Mouse (Mus musculus) limb, embryonic 11.5 days (tissue): ENCODE data around the gene Sertad1. TPM values are rescaled to one million over a fixed set of nuclear protein-coding genes. Genes with fewer than 3 reads are reported as not detected.
"Not testable (repeated sequence)": the region's sequence is repeated elsewhere in the genome, so short reads cannot be mapped to it uniquely, and the experiment has no call there.

ENCODE experiments used
- ATAC-seq: fragments of 200-750 bp; cut with Nextera tagmentation; 2 replicates; pipeline ENCODE4 v1.8.0; 2017; ENCODE audit warnings: low read depth; ENCODE audit not compliant: insufficient number of reproducible peaks, low FRiP score, low TSS enrichment
- DNase-seq: peaks from one replicate; pipeline ENCODE4 v3.0.0-alpha.2; 2015; ENCODE audit warnings: low spot score
- H3K27ac ChIP-seq: fragments of 300-500 bp; sonication (generic); replicated peaks from 2 replicates; pipeline ENCODE4 v1.5.1; 2014; ENCODE audit warnings: low read depth, mild to moderate bottlenecking, low read length
- H3K27me3 ChIP-seq: fragments of 300-500 bp; sonication (generic); 2 replicates; pipeline ENCODE4 v1.6.1; 2014; ENCODE audit warnings: mild to moderate bottlenecking, low read length, mixed read lengths; ENCODE audit not compliant: control insufficient read depth, insufficient read depth
- H3K36me3 ChIP-seq: fragments of 300-500 bp; sonication (generic); 2 replicates; pipeline ENCODE4 v1.6.1; 2014; ENCODE audit warnings: mild to moderate bottlenecking, low read length, moderate library complexity, mixed read lengths; ENCODE audit not compliant: control insufficient read depth, insufficient read depth
- H3K4me1 ChIP-seq: fragments of 300-500 bp; sonication (generic); 2 replicates; pipeline ENCODE4 v1.6.1; 2014; ENCODE audit warnings: low read length, mixed read lengths; ENCODE audit not compliant: control insufficient read depth, insufficient read depth
- H3K4me2 ChIP-seq: fragments of 300-500 bp; sonication (generic); 2 replicates; pipeline ENCODE4 v1.6.1; 2014; ENCODE audit warnings: low read depth, mild to moderate bottlenecking, moderate library complexity; ENCODE audit not compliant: severe bottlenecking
- H3K4me3 ChIP-seq: fragments of 300-500 bp; sonication (generic); 2 replicates; pipeline ENCODE4 v1.5.1; 2014; ENCODE audit warnings: low read depth, low read length
- H3K9ac ChIP-seq: fragments of 300-500 bp; sonication (generic); 2 replicates; pipeline ENCODE4 v1.6.1; 2014; ENCODE audit warnings: mild to moderate bottlenecking, low read length
- H3K9me3 ChIP-seq: fragments of 300-500 bp; sonication (generic); 2 replicates; pipeline ENCODE4 v1.6.1; 2016; ENCODE audit warnings: low read length; ENCODE audit not compliant: control insufficient read depth
- WGBS: fragments of 180-500 bp; shearing (Covaris S2); extraction: QIAGEN DNeasy Blood & Tissue Kit; methylation state at CpG from one replicate; pipeline ENCODE4 v1.1.7; 2014; 5-methylcytosine and 5-hydroxymethylcytosine counted together
- polyA plus RNA-seq: library from polyadenylated mRNA; unstranded; fragments of >200 nt; fragmentation: Nextera tagmentation; extraction: Ambion mirVana; gene quantifications from 2 replicates; pipeline ENCODE4 v1.2.1, GENCODE M21; 2014

Sertad1 gene
- polyA plus RNA-seq, 1 experiment from 2014 or later: 29.0 TPM

DNA sequence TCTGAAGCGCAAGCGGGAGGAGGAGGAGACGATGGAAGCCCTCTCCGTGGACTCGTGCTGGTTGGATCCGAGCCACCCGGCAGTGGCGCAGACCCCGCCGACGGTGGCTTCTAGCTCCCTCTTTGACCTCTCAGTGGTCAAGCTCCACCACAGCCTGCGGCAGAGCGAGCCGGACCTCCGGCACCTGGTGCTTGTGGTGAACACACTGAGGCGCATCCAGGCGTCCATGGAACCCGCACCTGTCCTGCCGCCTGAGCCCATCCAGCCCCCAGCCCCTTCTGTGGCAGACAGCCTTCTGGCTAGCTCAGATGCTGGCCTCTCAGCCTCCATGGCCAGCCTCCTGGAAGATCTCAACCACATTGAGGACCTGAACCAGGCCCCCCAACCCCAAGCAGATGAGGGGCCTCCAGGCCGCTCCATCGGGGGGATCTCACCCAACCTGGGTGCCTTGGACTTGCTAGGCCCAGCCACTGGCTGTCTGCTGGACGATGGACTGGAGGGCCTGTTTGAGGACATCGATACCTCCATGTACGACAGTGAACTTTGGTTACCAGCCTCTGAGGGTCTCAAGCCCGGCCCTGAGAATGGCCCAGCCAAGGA is 2.7 kb downstream of the Sertad1 start:
- Histone ChIP-seq H3K9ac (no peak overlapping the region), H3K4me2 (no peak overlapping the region), H3K4me1 (peaks cover 9% of the 10 kb centered on the region; the same call in 1 of the 2 replicates), H3K27ac (no peak overlapping the region), H3K36me3 (no peaks in the 10 kb centered on the region; the same call in 1 of the 2 replicates), H3K9me3 (no peaks in the 10 kb centered on the region), H3K27me3 (no peaks in the 10 kb centered on the region), H3K4me3 (no peak overlapping the region)
- WGBS: 94% methylated on average over 25 of the region's 25 CpGs
- DNase-seq (no peak), ATAC-seq (no peak)

DNA sequence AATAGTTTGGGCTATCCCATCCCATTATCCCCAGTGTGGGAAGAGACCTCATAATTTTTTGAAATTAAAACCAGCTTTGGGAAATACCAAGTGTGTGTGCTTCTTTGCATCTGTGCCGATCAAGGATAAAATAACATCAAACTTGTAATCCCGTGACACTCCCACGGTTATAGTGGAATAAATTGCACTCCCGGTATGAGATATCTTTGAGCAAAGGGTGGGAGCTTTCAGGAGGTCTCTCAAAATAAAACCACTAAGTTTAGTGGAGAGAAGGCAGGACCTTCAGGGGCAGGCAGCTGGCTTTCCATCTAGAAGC is 3.5 kb downstream of the Sertad1 start:
- H3K4me3 ChIP-seq: peak overlapping the region; percentile 24
- H3K4me2 ChIP-seq: peak overlapping the region; percentile 66
- H3K27ac ChIP-seq: peak overlapping the region; percentile 78
- H3K9ac ChIP-seq: peak overlapping the region; percentile 44
- no peak for ATAC-seq
- no peak for DNase-seq
- peaks cover 9% of the 10 kb centered on the region; the same call in 1 of the 2 replicates for H3K4me1 ChIP-seq
- no peaks in the 10 kb centered on the region for H3K9me3 ChIP-seq
- H3K36me3 ChIP-seq: no peaks in the 10 kb centered on the region; the same call in 1 of the 2 replicates
- no peaks in the 10 kb centered on the region for H3K27me3 ChIP-seq
- 40% methylated on average over 4 of the region's 4 CpGs for WGBS

DNA sequence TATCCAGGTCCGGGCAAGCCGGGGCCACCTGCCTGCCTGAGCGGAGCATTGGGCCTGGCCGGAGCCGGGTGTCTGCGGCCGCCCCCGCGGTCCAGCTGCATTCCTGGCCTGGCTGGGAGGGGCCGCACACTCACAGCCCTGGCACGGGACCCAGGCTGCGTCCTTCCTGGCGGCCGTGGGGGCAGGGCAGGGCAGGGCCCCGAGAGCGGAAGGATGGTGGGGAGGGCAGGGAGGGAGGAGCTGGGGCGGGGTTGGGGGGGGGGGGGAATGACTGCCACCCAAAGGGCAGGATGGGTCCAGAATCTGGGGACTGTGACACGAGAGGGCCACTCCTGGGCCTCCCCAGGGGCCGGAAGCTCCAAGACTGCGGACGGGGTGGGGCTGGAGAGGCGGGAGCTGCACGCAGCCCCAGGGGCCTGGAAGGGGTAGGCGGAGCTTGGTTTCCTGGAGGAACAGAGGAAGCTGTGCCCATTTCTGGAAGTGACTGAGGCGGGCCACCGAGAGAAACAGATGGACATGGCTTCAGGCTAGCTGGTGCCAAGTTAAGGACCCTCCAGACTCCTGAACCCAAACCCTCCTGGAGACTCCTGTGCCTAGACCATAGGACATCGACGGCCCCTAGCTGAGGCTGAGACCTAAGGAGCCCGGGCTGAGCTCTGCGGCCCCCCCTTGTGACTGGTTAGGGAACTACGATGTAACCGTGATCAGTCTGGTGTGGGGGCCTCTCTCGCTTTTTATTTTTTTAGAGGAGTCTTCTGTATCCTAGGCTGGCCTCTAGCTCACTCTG is 4.0 kb downstream of the Sertad1 start:
- Histone ChIP-seq H3K9ac (peak overlapping the region; percentile 44), H3K27me3 (no peaks in the 10 kb centered on the region), H3K36me3 (no peaks in the 10 kb centered on the region; the same call in 1 of the 2 replicates), H3K4me1 (peaks cover 9% of the 10 kb centered on the region; the same call in 1 of the 2 replicates), H3K4me2 (peak overlapping the region; percentile 66), H3K27ac (peak overlapping the region; percentile 78), H3K4me3 (peak overlapping the region; percentile 24), H3K9me3 (no peaks in the 10 kb centered on the region)
- WGBS: under 1% methylated on average over 27 of the region's 33 CpGs
- DNase-seq (peak; percentile 85), ATAC-seq (peak; percentile 55)

DNA sequence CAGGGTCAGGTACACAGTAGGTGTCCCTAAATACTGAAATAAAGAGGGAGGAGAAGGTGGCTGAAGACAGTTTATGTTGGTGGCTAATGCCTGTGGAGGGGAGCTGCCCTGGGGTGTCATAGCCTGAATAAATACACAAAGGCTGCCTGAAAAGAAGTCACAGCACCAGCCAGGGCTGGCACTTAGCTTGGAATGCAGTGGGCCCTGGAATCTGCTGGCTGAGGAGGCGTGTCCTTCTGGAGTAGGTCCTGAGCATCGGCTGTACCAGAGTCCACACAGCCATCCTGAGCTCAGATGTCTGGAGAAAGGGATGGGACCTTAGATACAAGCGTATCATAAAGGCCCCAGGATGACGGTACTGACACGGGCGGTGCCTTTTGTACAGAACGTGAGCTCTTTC is 5.1 kb downstream of the Sertad1 start:
- no peaks in the 10 kb centered on the region for H3K27me3 ChIP-seq
- ATAC-seq (no peak), DNase-seq (no peak)
- H3K4me3 ChIP-seq: no peak overlapping the region
- no peaks in the 10 kb centered on the region for H3K9me3 ChIP-seq
- no peak overlapping the region for H3K27ac ChIP-seq
- H3K4me2 ChIP-seq: no peak overlapping the region
- 77% methylated on average over 7 of the region's 7 CpGs for WGBS
- H3K9ac ChIP-seq: no peak overlapping the region
- H3K4me1 ChIP-seq: peaks cover 9% of the 10 kb centered on the region; the same call in 1 of the 2 replicates
- H3K36me3 ChIP-seq: no peaks in the 10 kb centered on the region; the same call in 1 of the 2 replicates

DNA sequence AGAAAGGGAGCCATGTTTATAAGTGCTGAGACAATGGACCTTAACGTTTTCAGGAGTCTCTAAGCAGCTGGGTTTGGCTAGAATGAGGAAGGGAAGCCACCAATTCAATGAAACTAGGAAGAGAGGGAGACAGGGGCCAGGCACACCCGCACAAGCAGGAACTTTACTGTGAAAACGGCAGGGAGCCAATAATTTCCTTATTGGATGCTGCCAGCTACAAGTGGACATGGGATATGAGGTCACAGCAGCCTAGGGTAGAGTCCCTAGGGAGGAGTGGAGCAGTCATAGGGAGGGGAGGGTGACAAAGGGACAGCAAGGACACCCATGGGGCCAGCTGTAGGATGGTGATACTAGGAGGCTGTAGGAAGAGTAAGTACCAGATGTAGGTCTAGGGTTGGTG is 6.3 kb downstream of the Sertad1 start:
- H3K9ac ChIP-seq: no peak overlapping the region
- H3K4me3 ChIP-seq: no peak overlapping the region; the same call in 1 of the 2 replicates
- H3K27ac ChIP-seq: no peak overlapping the region
- no peak overlapping the region for H3K4me2 ChIP-seq
- H3K27me3 ChIP-seq: no peaks in the 10 kb centered on the region
- H3K4me1 ChIP-seq: peaks cover 7% of the 10 kb centered on the region; the same call in 1 of the 2 replicates
- 75% methylated on average over 3 of the region's 3 CpGs for WGBS
- ATAC-seq (no peak), DNase-seq (no peak)
- H3K9me3 ChIP-seq: no peaks in the 10 kb centered on the region
- no peaks in the 10 kb centered on the region; the same call in 1 of the 2 replicates for H3K36me3 ChIP-seq

DNA sequence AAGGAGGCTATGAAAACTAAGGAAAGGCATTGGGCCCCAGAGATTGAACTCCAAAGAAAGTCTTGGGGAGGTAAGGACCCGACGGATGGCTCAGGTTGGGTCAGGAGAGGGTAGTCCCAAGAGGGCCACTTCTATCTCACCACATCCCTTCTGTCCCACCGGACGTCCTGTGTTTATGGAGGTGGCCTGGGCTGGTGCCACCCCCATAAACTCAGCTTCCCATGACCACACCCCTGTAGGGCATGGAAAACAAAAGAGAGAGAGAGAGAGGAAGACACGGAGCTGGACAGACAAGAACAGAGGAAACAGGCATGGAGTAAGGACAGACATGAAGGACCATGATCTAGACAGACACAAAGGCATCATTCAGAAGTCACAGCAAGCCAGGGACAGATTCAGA is 6.7 kb downstream of the Sertad1 start:
- ATAC-seq: no peak
- peaks cover 3% of the 10 kb centered on the region; the same call in 1 of the 2 replicates for H3K4me1 ChIP-seq
- WGBS: 81% methylated on average over 5 of the region's 5 CpGs

DNA sequence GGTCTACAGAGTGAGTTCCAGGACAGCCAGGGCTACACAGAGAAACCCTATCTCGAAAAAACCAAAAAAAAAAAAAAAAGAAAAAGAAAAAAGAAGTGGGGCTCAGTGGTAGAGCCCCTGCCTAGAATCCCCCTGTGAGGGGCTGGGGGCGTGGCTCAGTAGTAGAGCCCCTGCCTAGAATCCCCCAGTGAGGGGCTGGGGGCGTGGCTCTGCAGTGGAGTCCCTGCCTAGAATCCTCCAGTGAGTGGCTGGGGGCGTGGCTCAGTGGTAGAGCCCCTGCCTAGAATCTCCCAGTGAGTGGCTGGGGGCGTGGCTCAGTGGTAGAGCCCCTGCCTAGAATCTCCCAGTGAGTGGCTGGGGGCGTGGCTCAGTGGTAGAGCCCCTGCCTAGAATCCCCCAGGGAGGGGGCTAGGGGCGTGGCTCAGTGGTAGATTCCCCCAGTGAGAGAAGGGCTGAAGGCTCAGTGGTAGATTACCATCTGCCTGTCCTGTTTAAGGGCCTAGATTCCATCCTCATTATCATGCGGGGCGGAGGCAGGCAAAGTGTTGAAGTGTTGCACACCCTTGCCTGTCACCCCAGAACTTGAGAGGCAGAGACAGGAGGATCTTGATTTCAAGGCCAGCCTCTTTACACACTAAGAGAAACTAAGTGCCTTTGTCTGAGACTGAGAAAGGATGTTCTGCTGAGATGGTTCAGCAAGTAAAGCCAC is 8.1 kb downstream of the Sertad1 start:
- H3K27me3 ChIP-seq, H3K4me3 ChIP-seq, H3K9ac ChIP-seq, H3K36me3 ChIP-seq, ATAC-seq, H3K9me3 ChIP-seq, H3K4me1 ChIP-seq, H3K27ac ChIP-seq, DNase-seq, H3K4me2 ChIP-seq: not testable (repeated sequence)
- WGBS: 92% methylated on average over 8 of the region's 9 CpGs

More for the DNA sequence above, 6.7 kb downstream of the Sertad1 start:
- Histone ChIP-seq H3K9ac (no peak overlapping the region), H3K9me3 (no peaks in the 10 kb centered on the region), H3K4me3 (no peak overlapping the region), H3K4me2 (no peak overlapping the region), H3K36me3 (no peaks in the 10 kb centered on the region; the same call in 1 of the 2 replicates), H3K27ac (no peak overlapping the region), H3K27me3 (no peaks in the 10 kb centered on the region)
- no peak for DNase-seq

DNA sequence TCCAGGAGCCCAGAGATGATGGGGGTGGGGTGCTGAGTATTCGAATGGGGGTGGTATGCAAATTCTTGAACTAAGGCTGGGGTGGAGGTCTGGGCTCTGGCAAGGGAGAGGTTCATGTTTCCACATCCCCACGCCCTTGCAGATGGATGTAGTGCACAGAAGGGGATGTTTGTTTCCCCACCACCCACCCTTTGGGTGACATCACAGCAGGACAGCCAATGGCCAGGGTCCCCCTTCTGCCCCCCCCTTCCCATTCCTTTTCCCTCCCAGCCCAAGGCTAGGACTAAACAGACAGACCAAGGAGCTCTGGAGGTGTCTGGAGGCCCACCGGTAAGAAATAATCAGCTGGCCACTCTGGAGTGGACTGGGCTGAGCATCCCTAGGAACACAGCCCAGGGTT is 12.3 kb downstream of the Sertad1 start, which contains the start of gene Prx:
Prx (plus strand) TSS at position 289 of the 400 bp plus-strand sequence.
- no peak within 1 kb of the TSS for H3K4me2 ChIP-seq
- H3K9ac ChIP-seq: no peak within 1 kb of the TSS
- no peaks in the 10 kb centered on the region for H3K36me3 ChIP-seq
- H3K9me3 ChIP-seq: no peaks in the 10 kb centered on the region
- H3K4me3 ChIP-seq: no peak within 1 kb of the TSS
- H3K27ac ChIP-seq: no peak within 1 kb of the TSS
- 46% methylated on average over 3 of the region's 3 CpGs for WGBS
- ATAC-seq (no peak), DNase-seq (no peak)
- no peaks in the 10 kb centered on the region for H3K27me3 ChIP-seq
- H3K4me1 ChIP-seq: no peaks in the 10 kb centered on the region
